Mouse (Mus musculus) limb, embryonic 14.5 days (tissue): ENCODE results near the gene Magi1. TPM values are rescaled to one million over a fixed set of nuclear protein-coding genes. Genes with fewer than 3 reads are reported as not detected.
"Not testable (repeated sequence)": the region's sequence is repeated elsewhere in the genome, so short reads cannot be mapped to it uniquely, and the experiment has no call there.

ENCODE experiments used
- ATAC-seq: fragments of 200-750 bp; cut with Nextera tagmentation; 2 replicates; pipeline ENCODE4 v1.8.0; 2017; ENCODE audit warnings: low read depth, moderate number of reproducible peaks, moderate TSS enrichment; ENCODE audit not compliant: low FRiP score
- DNase-seq: peaks from one replicate; pipeline ENCODE4 v3.0.0-alpha.2; 2015; ENCODE audit warnings: low spot score
- H3K27ac ChIP-seq: fragments of 300-500 bp; sonication (generic); replicated peaks from 2 replicates; pipeline ENCODE4 v1.5.1; 2014; ENCODE audit warnings: low read depth, mild to moderate bottlenecking, low read length, moderate library complexity, mixed read lengths
- H3K27me3 ChIP-seq: fragments of 300-500 bp; sonication (generic); 2 replicates; pipeline ENCODE4 v1.6.1; 2014; ENCODE audit warnings: low read length, mixed read lengths; ENCODE audit not compliant: control insufficient read depth, insufficient read depth
- H3K36me3 ChIP-seq: fragments of 300-500 bp; sonication (generic); 2 replicates; pipeline ENCODE4 v1.6.1; 2014; ENCODE audit warnings: mild to moderate bottlenecking, low read length, moderate library complexity, mixed read lengths; ENCODE audit not compliant: control insufficient read depth, insufficient read depth
- H3K4me1 ChIP-seq: fragments of 300-500 bp; sonication (generic); 2 replicates; pipeline ENCODE4 v1.6.1; 2014; ENCODE audit warnings: antibody characterized with exemption, low read length, mixed read lengths; ENCODE audit not compliant: control insufficient read depth, insufficient read depth
- H3K4me2 ChIP-seq: fragments of 300-500 bp; sonication (generic); replicated peaks from 2 replicates; pipeline ENCODE4 v1.6.1; 2014; ENCODE audit warnings: low read depth, mild to moderate bottlenecking, low read length, moderate library complexity; ENCODE audit not compliant: severe bottlenecking
- H3K4me3 ChIP-seq: fragments of 300-500 bp; sonication (generic); replicated peaks from 2 replicates; pipeline ENCODE4 v1.5.1; 2014; ENCODE audit warnings: low read length
- H3K9ac ChIP-seq: fragments of 300-500 bp; sonication (generic); 2 replicates; pipeline ENCODE4 v1.6.1; 2014; ENCODE audit warnings: mild to moderate bottlenecking, low read depth, low read length, moderate library complexity; ENCODE audit not compliant: severe bottlenecking
- H3K9me3 ChIP-seq: fragments of 300-500 bp; sonication (generic); 2 replicates; pipeline ENCODE4 v1.6.1; 2016; ENCODE audit warnings: low read length; ENCODE audit not compliant: control insufficient read depth
- POLR2A ChIP-seq: fragments of 200-500 bp; IDR thresholded peaks from 2 replicates; pipeline ENCODE4 v1.8.0; 2012; ENCODE audit warnings: inconsistent platforms, mild to moderate bottlenecking, moderate library complexity, borderline replicate concordance; ENCODE audit not compliant: insufficient read depth, insufficient read length; ENCODE audit errors: extremely low read depth
- WGBS: fragments of 180-500 bp; shearing (Covaris S2); extraction: QIAGEN DNeasy Blood & Tissue Kit; methylation state at CpG from one replicate; pipeline ENCODE4 v1.1.7; 2014; 5-methylcytosine and 5-hydroxymethylcytosine counted together
- polyA plus RNA-seq, 2 experiments: library from polyadenylated mRNA; depleted of rRNA in 1 of 2; stranded (reverse) in 1 of 2; unstranded in 1 of 2; fragments of >200 nt; fragmentation: Nextera tagmentation in 1 of 2; extraction: Ambion mirVana in 1 of 2; gene quantifications; 2 replicates each; pipeline versions ENCODE4 v1.2.1 to v1.2.3; 2012 to 2014

Gene Magi1
- polyA plus RNA-seq, 2 experiments, result 9.7 to 15.0 TPM

DNA sequence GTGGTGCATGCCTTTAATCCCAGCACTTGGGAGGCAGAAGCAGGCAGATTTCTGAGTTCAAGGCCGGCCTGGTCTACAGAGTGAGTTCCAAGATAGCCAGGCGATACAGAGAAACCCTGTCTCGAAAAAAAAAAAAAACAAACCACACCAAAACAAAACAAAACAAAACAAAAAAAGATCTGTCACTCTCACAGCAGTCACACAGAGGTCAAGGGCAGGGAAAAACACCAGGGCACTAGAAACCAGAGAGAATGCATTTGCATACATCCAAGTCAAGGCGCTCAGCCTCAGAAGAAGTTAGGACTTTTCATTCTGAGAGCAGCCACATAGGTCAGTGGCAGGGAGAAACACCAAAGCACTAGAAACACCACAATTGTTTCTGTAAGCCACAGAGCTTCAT, 263.8 kb downstream of the Magi1 start:
- TF ChIP-seq POLR2A, result no peak
- H3K4me1 ChIP-seq, result peaks cover 9% of the 10 kb centered on the region
- H3K27ac ChIP-seq, result no peak overlapping the region
- H3K27me3 ChIP-seq, result no peaks in the 10 kb centered on the region
- H3K4me3 ChIP-seq, result no peak overlapping the region
- WGBS, result 94% methylated on average over 4 of the region's 4 CpGs
- DNase-seq, result no peak
- no peak overlapping the region for H3K4me2 ChIP-seq
- no peak for ATAC-seq
- H3K9ac ChIP-seq, result no peak overlapping the region
- no peaks in the 10 kb centered on the region for H3K36me3 ChIP-seq
- H3K9me3 ChIP-seq, result no peaks in the 10 kb centered on the region

DNA sequence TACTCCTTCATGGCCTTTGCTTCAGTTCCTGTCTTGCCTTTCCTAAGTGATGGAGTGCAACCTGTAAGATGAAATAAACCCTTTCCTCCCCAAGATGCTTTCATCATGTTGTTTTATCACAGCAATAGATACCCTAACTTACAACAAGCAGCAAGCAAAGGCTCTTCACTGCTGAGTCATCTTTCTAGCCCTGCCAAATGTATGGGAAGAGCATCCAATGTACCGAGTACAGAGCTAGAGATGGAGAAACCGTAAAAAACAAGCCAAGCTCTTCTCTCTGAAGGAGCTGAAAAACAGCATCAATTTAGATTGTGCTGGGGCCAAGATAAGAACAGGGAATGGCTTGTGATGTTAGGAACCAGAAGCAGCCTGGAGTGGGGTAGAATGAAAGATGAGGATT, 270.0 kb downstream of the Magi1 start:
- no peak for ATAC-seq
- no peak overlapping the region for H3K9ac ChIP-seq
- H3K36me3 ChIP-seq, result no peaks in the 10 kb centered on the region
- no peak overlapping the region for H3K4me2 ChIP-seq
- no peaks in the 10 kb centered on the region for H3K27me3 ChIP-seq
- H3K27ac ChIP-seq, result no peak overlapping the region
- peaks cover 13% of the 10 kb centered on the region for H3K4me1 ChIP-seq
- H3K4me3 ChIP-seq, result no peak overlapping the region
- H3K9me3 ChIP-seq, result no peaks in the 10 kb centered on the region
- DNase-seq, result no peak
- no peak for TF ChIP-seq POLR2A
- 83% methylated on average over 2 of the region's 2 CpGs for WGBS

DNA sequence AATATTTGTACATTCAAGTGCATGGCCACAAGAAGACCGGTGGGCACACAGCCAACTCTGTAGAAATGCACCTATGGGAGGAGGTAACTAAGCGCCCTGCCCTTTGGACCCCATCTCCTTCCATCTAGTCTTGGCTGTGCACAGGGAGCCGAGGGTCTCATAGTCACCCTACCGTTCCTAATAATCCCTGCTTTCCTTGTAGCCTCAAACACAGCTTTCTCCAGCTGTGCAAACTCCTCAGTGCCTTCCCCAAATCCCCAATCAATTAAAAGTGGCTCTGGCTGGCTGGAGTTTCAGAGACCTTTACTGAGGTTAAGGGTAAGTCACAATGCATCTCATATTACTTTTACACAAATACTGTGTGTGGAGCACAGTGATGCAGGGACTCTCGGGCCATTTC, 271.8 kb downstream of the Magi1 start:
- TF ChIP-seq POLR2A, result no peak
- H3K9me3 ChIP-seq, result no peaks in the 10 kb centered on the region
- H3K4me1 ChIP-seq, result peaks cover 13% of the 10 kb centered on the region
- DNase-seq (peak; percentile 58), ATAC-seq (peak; percentile 83)
- 37% methylated on average over 5 of the region's 5 CpGs for WGBS
- no peaks in the 10 kb centered on the region for H3K27me3 ChIP-seq
- H3K4me2 ChIP-seq, result no peak overlapping the region
- no peak overlapping the region for H3K9ac ChIP-seq
- H3K27ac ChIP-seq, result no peak overlapping the region
- H3K4me3 ChIP-seq, result no peak overlapping the region
- H3K36me3 ChIP-seq, result no peaks in the 10 kb centered on the region

DNA sequence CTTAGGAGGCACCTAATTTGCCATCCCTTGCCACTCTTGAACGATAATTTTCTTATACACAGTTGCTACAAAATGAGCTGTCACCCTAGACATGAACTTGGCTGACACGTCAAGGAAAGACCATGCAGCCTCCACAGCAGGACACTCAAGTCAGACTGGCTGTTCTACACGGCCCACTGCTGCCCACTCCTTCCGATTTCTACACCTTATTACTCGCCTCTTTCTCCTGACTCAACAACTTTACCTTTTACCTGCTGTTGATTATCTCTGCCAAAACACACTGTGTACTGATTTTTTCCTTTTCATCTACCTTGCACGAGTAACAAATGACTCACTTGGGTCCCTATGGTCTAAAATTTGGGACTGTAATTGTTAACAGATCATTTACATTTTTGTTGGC, 272.2 kb downstream of the Magi1 start:
- no peak for TF ChIP-seq POLR2A

DNA sequence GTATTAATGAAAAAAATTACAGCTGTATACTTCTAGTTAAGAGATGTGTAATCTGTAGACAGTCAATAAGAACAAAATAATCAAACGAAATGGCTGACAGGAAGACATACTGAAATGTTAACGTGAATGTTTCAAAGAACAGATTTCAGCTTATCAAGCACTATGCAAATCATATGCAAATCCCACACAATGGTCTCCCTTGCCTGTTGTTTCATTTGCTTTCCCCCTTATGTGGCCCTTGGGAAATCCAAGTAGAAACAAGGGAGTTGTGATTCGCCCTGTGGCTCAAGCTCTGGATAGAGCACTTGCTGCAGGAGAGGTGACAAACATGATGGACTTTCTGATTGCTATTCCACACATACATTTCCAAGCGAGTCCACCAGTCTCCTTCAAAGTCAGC, 275.1 kb downstream of the Magi1 start:
- no peaks in the 10 kb centered on the region for H3K36me3 ChIP-seq
- no peak for TF ChIP-seq POLR2A
- H3K27ac ChIP-seq, result no peak overlapping the region
- H3K4me2 ChIP-seq, result no peak overlapping the region
- WGBS, result 75% methylated on average over 4 of the region's 4 CpGs
- peaks cover 13% of the 10 kb centered on the region for H3K4me1 ChIP-seq
- H3K9ac ChIP-seq, result no peak overlapping the region
- no peaks in the 10 kb centered on the region for H3K9me3 ChIP-seq
- ATAC-seq (no peak), DNase-seq (no peak)
- H3K27me3 ChIP-seq, result no peaks in the 10 kb centered on the region
- H3K4me3 ChIP-seq, result no peak overlapping the region

More for the DNA sequence above, 272.2 kb downstream of the Magi1 start:
- Histone ChIP-seq H3K4me2 (no peak overlapping the region), H3K27me3 (no peaks in the 10 kb centered on the region), H3K9me3 (no peaks in the 10 kb centered on the region), H3K4me1 (peaks cover 13% of the 10 kb centered on the region), H3K27ac (no peak overlapping the region), H3K36me3 (no peaks in the 10 kb centered on the region), H3K9ac (no peak overlapping the region), H3K4me3 (no peak overlapping the region)
- WGBS, result 47% methylated on average over 6 of the region's 6 CpGs
- no peak for ATAC-seq
- no peak for DNase-seq

DNA sequence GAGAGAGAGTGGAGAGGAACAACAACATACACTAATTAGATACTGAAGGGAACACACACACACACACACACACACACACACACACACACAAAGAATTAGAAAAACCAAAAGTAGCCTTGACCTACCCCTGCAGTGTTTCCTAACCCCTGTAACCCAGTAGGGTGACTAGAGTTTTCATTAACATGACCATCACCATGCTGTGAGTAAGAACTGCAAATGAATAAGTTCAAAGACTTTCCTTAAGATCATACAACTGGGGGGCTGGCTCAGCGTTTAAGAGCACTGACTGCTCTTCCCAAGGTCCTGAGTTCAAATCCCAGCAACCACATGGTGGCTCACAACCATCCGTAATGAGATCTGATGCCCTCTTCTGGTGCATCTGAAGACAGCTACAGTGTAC, 280.1 kb downstream of the Magi1 start:
- H3K4me3 ChIP-seq, H3K27ac ChIP-seq, H3K9me3 ChIP-seq, ATAC-seq, H3K36me3 ChIP-seq, DNase-seq, H3K4me2 ChIP-seq, H3K9ac ChIP-seq, H3K27me3 ChIP-seq, H3K4me1 ChIP-seq: not testable (repeated sequence)
- 74% methylated on average over 2 of the region's 2 CpGs for WGBS
